ENCODE assay signal across 12 mouse cellular contexts in genomic region chr10:117677494-117678236, GRCm38 (mm10). TPM values are rescaled to one million over a fixed set of nuclear protein-coding genes. Genes with fewer than 3 reads are reported as not detected.
DNase-seq lines count a peak whose midpoint lies in the region; ATAC-seq and TF ChIP-seq lines count a peak whose summit lies in the region.
"Had no signal": no experiment of that assay in that cellular context is flagged by ENCODE, and none has a peak within 500 bp of the region (broad histone marks: within the 10 kb centered on the region; RNA-seq: fewer than 3 reads in every experiment).

No protein-coding gene starts in this region.

- H3K9me3 ChIP-seq in lung, postnatal 0 days (ENCODE audit: low read length) = no peaks in the 10 kb centered on the region
- no peaks in the 10 kb centered on the region for H3K9me3 ChIP-seq in stomach, embryonic 15.5 days
- H3K9me3 ChIP-seq in forebrain, embryonic 15.5 days = no peaks in the 10 kb centered on the region
- H3K9me3 ChIP-seq: limb, embryonic 15.5 days had no signal

- peaks cover 5% of the 10 kb centered on the region; the same call in 1 of the 2 replicates for H3K4me1 ChIP-seq in lung, postnatal 0 days (ENCODE audit: insufficient read depth, low read depth, low read length)
- H3K4me1 ChIP-seq in stomach, embryonic 15.5 days = 0 out of 2 replicates have a peak, but pooled peaks cover 3% of the 10 kb centered on the region
- H3K4me1 ChIP-seq in forebrain, embryonic 15.5 days = peaks cover 19% of the 10 kb centered on the region

- H3K27ac ChIP-seq in lung, postnatal 0 days (ENCODE audit: low read length) = no peak overlapping the region
- H3K27ac ChIP-seq in stomach, embryonic 15.5 days = no peak overlapping the region
- no peak overlapping the region for H3K27ac ChIP-seq in forebrain, embryonic 15.5 days (replicated peaks)
- H3K27ac ChIP-seq: limb, embryonic 15.5 days had no signal

- H3K4me2 ChIP-seq in lung, postnatal 0 days (replicated peaks; ENCODE audit: low read depth, low read length) = no peak overlapping the region
- no peak overlapping the region for H3K4me2 ChIP-seq in stomach, embryonic 15.5 days
- H3K4me2 ChIP-seq in forebrain, embryonic 15.5 days (replicated peaks) = no peak overlapping the region

- WGBS in lung, postnatal 0 days = 74% methylated on average over 13 of the region's 13 CpGs
- WGBS in stomach, embryonic 15.5 days = 68% methylated on average over 13 of the region's 13 CpGs
- 77% methylated on average over 13 of the region's 13 CpGs for WGBS in forebrain, embryonic 15.5 days

- 0 out of 2 replicates have a peak, but pooled peaks have one; percentile 33 for TF ChIP-seq CTCF in lung, postnatal 0 days (IDR thresholded peaks at IDR 0.05)

- ATAC-seq in lung, postnatal 0 days = peak; percentile 39; the same call in 1 of the 2 replicates
- ATAC-seq in stomach, embryonic 15.5 days (ENCODE audit: insufficient read depth, low FRiP score, low read depth) = peak; percentile 41; the same call in 1 of the 2 replicates
- ATAC-seq in forebrain, embryonic 15.5 days (replicated peaks) = no peak

- H3K27me3 ChIP-seq in lung, postnatal 0 days (replicated peaks; ENCODE audit: insufficient read depth, low read length) = no peaks in the 10 kb centered on the region
- no peaks in the 10 kb centered on the region for H3K27me3 ChIP-seq in stomach, embryonic 15.5 days (replicated peaks)
- no peaks in the 10 kb centered on the region for H3K27me3 ChIP-seq in forebrain, embryonic 15.5 days
- H3K27me3 ChIP-seq: limb, embryonic 15.5 days had no signal

- no peak for TF ChIP-seq EP300 in lung, postnatal 0 days (IDR thresholded peaks at IDR 0.05)

- 0 out of 2 replicates have a peak, but pooled peaks cover 4% of the 10 kb centered on the region for H3K36me3 ChIP-seq in lung, postnatal 0 days (ENCODE audit: insufficient read depth, low read length)
- no peaks in the 10 kb centered on the region for H3K36me3 ChIP-seq in stomach, embryonic 15.5 days
- H3K36me3 ChIP-seq in forebrain, embryonic 15.5 days = no peaks in the 10 kb centered on the region
- H3K36me3 ChIP-seq: limb, embryonic 15.5 days had no signal

- peak; percentile 67 to 83 for DNase-seq in adrenal gland, adult (ENCODE audit: inconsistent age in 2 of 2, low spot score in 1 of 2)
- DNase-seq in adrenal gland, postnatal 4 days (ENCODE audit: low spot score in 2 of 2) = no peak
- peak; percentile 42 for DNase-seq in lung, postnatal 0 days (ENCODE audit: low spot score)
- DNase-seq in lung, postnatal 10 days = no peak
- DNase-seq in adrenal gland, postnatal 14 days = peak; percentile 45
- DNase-seq in gastrocnemius, adult 18-20 months (ENCODE audit: low spot score) = no peak
- DNase-seq: gastrocnemius, postnatal 36 days; thymus, postnatal 4 days had no signal

- no peak overlapping the region for H3K4me3 ChIP-seq in lung, postnatal 0 days (ENCODE audit: low read depth, low read length)
- no peak overlapping the region for H3K4me3 ChIP-seq in stomach, embryonic 15.5 days (replicated peaks)
- H3K4me3 ChIP-seq in forebrain, embryonic 15.5 days = no peak overlapping the region
- H3K4me3 ChIP-seq: erythroblast, embryonic 14.5 days had no signal

- H3K9ac ChIP-seq in lung, postnatal 0 days (replicated peaks; ENCODE audit: low read depth) = no peak overlapping the region
- H3K9ac ChIP-seq in stomach, embryonic 15.5 days = no peak overlapping the region
- no peak overlapping the region for H3K9ac ChIP-seq in forebrain, embryonic 15.5 days (replicated peaks)
- H3K9ac ChIP-seq: limb, embryonic 15.5 days had no signal

RNA-seq across cellular contexts. Expression of gene Mdm2, which starts 32.9 kb away (rescaled TPM):
- 10 to 100 TPM; 63.3 to 67.4 TPM for total RNA-seq in adrenal gland, postnatal 4 days (2021)
- 22.7 and 28.9 TPM in 2 replicates for polyA plus RNA-seq in lung, postnatal 0 days (2015; fragmentation: Nextera tagmentation; extraction: Ambion mirVana)
- total RNA-seq in adrenal gland, postnatal 14 days (2021) = 42.6 and 53.7 TPM in 2 replicates
- 38.2 and 44.1 TPM in 2 replicates for polyA plus RNA-seq in stomach, embryonic 15.5 days (2015; fragmentation: Nextera tagmentation; extraction: Ambion mirVana)
- 63.5 and 67.8 TPM in 2 replicates for polyA plus RNA-seq in forebrain, embryonic 15.5 days (2015; fragmentation: Nextera tagmentation; extraction: Ambion mirVana)
- 10 to 100 TPM; 45.7 to 50.2 TPM for total RNA-seq in gastrocnemius, adult 18-20 months (2021)

RNA-seq across cellular contexts. Expression of gene Cpm, which starts 48.4 kb away (rescaled TPM):
- total RNA-seq in adrenal gland, postnatal 4 days (2021) = 10 to 100 TPM; 24.4 to 25.3 TPM
- polyA plus RNA-seq in lung, postnatal 0 days (2015; fragmentation: Nextera tagmentation; extraction: Ambion mirVana) = 215 and 250 TPM in 2 replicates
- total RNA-seq in adrenal gland, postnatal 14 days (2021) = 23.7 and 28.6 TPM in 2 replicates
- polyA plus RNA-seq in stomach, embryonic 15.5 days (2015; fragmentation: Nextera tagmentation; extraction: Ambion mirVana) = 57.1 and 57.7 TPM in 2 replicates
- polyA plus RNA-seq in forebrain, embryonic 15.5 days (2015; fragmentation: Nextera tagmentation; extraction: Ambion mirVana) = 4.0 and 4.5 TPM in 2 replicates
- 1 to 10 TPM; 2.5 to 2.9 TPM for total RNA-seq in gastrocnemius, adult 18-20 months (2021)
- polyA plus RNA-seq: erythroblast, embryonic 14.5 days had no signal

Comparison
In these comparisons a context has a peak if more than half of its experiments do, and no peak if none do; other contexts are left out.
1. DNase-seq: peak in adrenal gland, adult (2 of 2), lung, postnatal 0 days (single experiment) and adrenal gland, postnatal 14 days (single experiment); none in adrenal gland, postnatal 4 days (0 of 2), lung, postnatal 10 days (single experiment) and gastrocnemius, adult 18-20 months (single experiment).